Mouse (Mus musculus): ENCODE measurements around the gene Cradd.

Cradd gene

GRCm38 (mm10) chr10:95239196-95240069, 84.5 kb downstream of the Cradd start:
- no peak for DNase-seq (ENCODE audit: low spot score)

GRCm38 (mm10) chr10:95238667-95239066, 85.3 kb downstream of the Cradd start:
- no peak for DNase-seq (ENCODE audit: low spot score)

- DNase-seq (ENCODE audit: low spot score), result peak; percentile 50
Observed at GRCm38 (mm10) chr10:95236226-95236625, 87.7 kb downstream of the Cradd start.

- no peak for DNase-seq (ENCODE audit: low spot score)
Observed at GRCm38 (mm10) chr10:95234661-95235060, 89.3 kb downstream of the Cradd start.

- DNase-seq (ENCODE audit: low spot score), result no peak
Observed at GRCm38 (mm10) chr10:95233044-95233443, 90.9 kb downstream of the Cradd start.

- DNase-seq (ENCODE audit: low spot score), result peak; percentile 70
Observed at GRCm38 (mm10) chr10:95232554-95232953, 91.4 kb downstream of the Cradd start.

- DNase-seq (ENCODE audit: low spot score), result no peak
Observed at GRCm38 (mm10) chr10:95228192-95228591, 95.7 kb downstream of the Cradd start.

GRCm38 (mm10) chr10:95227590-95227989, 96.3 kb downstream of the Cradd start:
- DNase-seq (ENCODE audit: low spot score), result no peak

GRCm38 (mm10) chr10:95226772-95227171, 97.2 kb downstream of the Cradd start:
- DNase-seq (ENCODE audit: low spot score), result no peak

GRCm38 (mm10) chr10:95225006-95225405, 98.9 kb downstream of the Cradd start:
- no peak for DNase-seq (ENCODE audit: low spot score)

- no peak for DNase-seq (ENCODE audit: low spot score)
Observed at GRCm38 (mm10) chr10:95223211-95223610, 100.7 kb downstream of the Cradd start.

- DNase-seq (ENCODE audit: low spot score), result no peak
Observed at GRCm38 (mm10) chr10:95221914-95222313, 102.0 kb downstream of the Cradd start.

- DNase-seq (ENCODE audit: low spot score), result no peak
Observed at GRCm38 (mm10) chr10:95220536-95220935, 103.4 kb downstream of the Cradd start.

- DNase-seq (ENCODE audit: low spot score), result peak; percentile 44
Observed at GRCm38 (mm10) chr10:95218683-95219060, 105.3 kb downstream of the Cradd start.

- DNase-seq (ENCODE audit: low spot score), result peak; percentile 54
Observed at GRCm38 (mm10) chr10:95217956-95218682, 105.8 kb downstream of the Cradd start.

GRCm38 (mm10) chr10:95215324-95215723, 108.6 kb downstream of the Cradd start:
- DNase-seq (ENCODE audit: low spot score), result no peak

GRCm38 (mm10) chr10:95213820-95214219, 110.1 kb downstream of the Cradd start:
- no peak for DNase-seq (ENCODE audit: low spot score)

GRCm38 (mm10) chr10:95213311-95213710, 110.6 kb downstream of the Cradd start:
- no peak for DNase-seq (ENCODE audit: low spot score)

GRCm38 (mm10) chr10:95211660-95212059, 112.3 kb downstream of the Cradd start:
- DNase-seq (ENCODE audit: low spot score), result no peak

GRCm38 (mm10) chr10:95210664-95211372, 113.1 kb downstream of the Cradd start:
- no peak for DNase-seq (ENCODE audit: low spot score)

GRCm38 (mm10) chr10:95210167-95210566, 113.8 kb downstream of the Cradd start:
- no peak for DNase-seq (ENCODE audit: low spot score)

- DNase-seq (ENCODE audit: low spot score), result no peak
Observed at GRCm38 (mm10) chr10:95207423-95207822, 116.5 kb downstream of the Cradd start.

- no peak for DNase-seq (ENCODE audit: low spot score)
Observed at GRCm38 (mm10) chr10:95201514-95201913, 122.4 kb downstream of the Cradd start.

Measured in lung, postnatal 25 days (tissue).